Mouse (Mus musculus) liver, adult 2 months (tissue): Measurements from ENCODE around the gene C1qtnf12. TPM values are rescaled to one million over a fixed set of nuclear protein-coding genes. Genes with fewer than 3 reads are reported as not detected.

Source experiments
- DNase-seq: peaks from one replicate; pipeline ENCODE4 v3.0.0-alpha.2; 2011; ENCODE audit warnings: low read depth, low spot score; ENCODE audit errors: extremely low read depth
- H3K27ac ChIP-seq: fragments of 200-500 bp; replicated peaks from 2 replicates; pipeline ENCODE4 v1.5.1; 2012; ENCODE audit warnings: low read depth, mild to moderate bottlenecking, control low read depth, inconsistent platforms, low read length; ENCODE audit not compliant: insufficient read depth
- H3K27me3 ChIP-seq: fragments of 200-500 bp; 2 replicates; pipeline ENCODE4 v1.6.1; 2012; ENCODE audit warnings: mild to moderate bottlenecking, moderate library complexity, low read length, inconsistent platforms; ENCODE audit not compliant: control insufficient read depth, insufficient read depth
- H3K36me3 ChIP-seq: fragments of 200-500 bp; 2 replicates; pipeline ENCODE4 v1.6.1; 2012; ENCODE audit warnings: low read length, inconsistent platforms; ENCODE audit not compliant: control insufficient read depth, insufficient read depth
- H3K4me1 ChIP-seq: fragments of 200-500 bp; 2 replicates; pipeline ENCODE4 v1.6.1; 2011; ENCODE audit warnings: low read length; ENCODE audit not compliant: control insufficient read depth, insufficient read depth
- H3K4me3 ChIP-seq: fragments of 200-500 bp; 2 replicates; pipeline ENCODE4 v1.5.1; 2011; ENCODE audit warnings: low read depth, mild to moderate bottlenecking, control low read depth, low read length, moderate library complexity; ENCODE audit not compliant: insufficient read depth
- H3K79me2 ChIP-seq: fragments of 200-500 bp; 2 replicates; pipeline ENCODE4 v1.6.1; 2012; ENCODE audit warnings: inconsistent platforms, mild to moderate bottlenecking, low read length, moderate library complexity; ENCODE audit not compliant: control insufficient read depth, insufficient read depth
- H3K9ac ChIP-seq: fragments of 200-500 bp; 2 replicates; pipeline ENCODE4 v1.6.1; 2012; ENCODE audit warnings: low read depth, mild to moderate bottlenecking, control low read depth, inconsistent platforms, low read length
- CTCF ChIP-seq: fragments of 200-500 bp; IDR thresholded peaks from 2 replicates; pipeline ENCODE4 v1.5.1; 2011; ENCODE audit warnings: low read depth, low read length, control low read depth
- POLR2A ChIP-seq: fragments of 200-500 bp; IDR thresholded peaks from 2 replicates; pipeline ENCODE4 v1.6.1; 2011; ENCODE audit warnings: low read length, control low read depth; ENCODE audit not compliant: insufficient read depth; ENCODE audit errors: extremely low read depth
- WGBS: fragments of 180-500 bp; shearing (Covaris S2); methylation state at CpG from one replicate; pipeline ENCODE4 v1.1.7; 2018; 5-methylcytosine and 5-hydroxymethylcytosine counted together
- polyA plus RNA-seq: library from polyadenylated mRNA; depleted of rRNA; stranded (reverse); fragments of >200 nt; gene quantifications from 2 replicates; pipeline ENCODE4 v1.2.3, GENCODE M21; 2012
- total RNA-seq: library from RNA; depleted of rRNA; stranded (reverse); fragments of >200 nt; gene quantifications from 2 replicates; pipeline ENCODE4 v1.2.3, GENCODE M21; 2014

C1qtnf12 gene
- total and polyA plus RNA-seq, 2 experiments = 1.8 to 2.6 TPM

DNA sequence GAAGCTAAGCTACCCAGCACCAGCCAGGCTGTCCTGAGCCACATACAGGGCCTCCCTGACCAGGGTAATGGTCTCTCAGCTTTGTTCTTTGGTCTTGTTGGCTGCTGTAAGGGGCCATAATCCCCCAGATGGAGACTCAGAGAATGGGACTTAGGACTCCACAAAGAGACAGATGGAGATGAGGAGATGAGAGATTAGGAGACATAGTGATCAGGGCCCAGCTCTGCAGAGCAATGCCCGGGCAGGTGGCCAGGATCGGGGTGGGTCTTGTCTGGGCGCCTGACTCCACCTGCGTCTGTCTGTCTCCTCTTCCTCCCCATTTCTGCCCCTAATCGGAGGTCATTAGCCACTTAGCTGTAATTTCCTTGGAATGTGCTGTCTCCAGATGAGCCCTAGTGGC lies 8.2 kb downstream of the C1qtnf12 start:
- Histone ChIP-seq H3K36me3 (peaks cover 2% of the 10 kb centered on the region; the same call in 1 of the 2 replicates), H3K9ac (no peak overlapping the region), H3K79me2 (no peaks in the 10 kb centered on the region), H3K4me1 (no peaks in the 10 kb centered on the region), H3K27ac (no peak overlapping the region), H3K27me3 (no peaks in the 10 kb centered on the region), H3K4me3 (no peak overlapping the region)
- no peak for DNase-seq
- TF ChIP-seq CTCF = no peak
- no peak for TF ChIP-seq POLR2A
- WGBS = 94% methylated on average over 5 of the region's 5 CpGs

DNA sequence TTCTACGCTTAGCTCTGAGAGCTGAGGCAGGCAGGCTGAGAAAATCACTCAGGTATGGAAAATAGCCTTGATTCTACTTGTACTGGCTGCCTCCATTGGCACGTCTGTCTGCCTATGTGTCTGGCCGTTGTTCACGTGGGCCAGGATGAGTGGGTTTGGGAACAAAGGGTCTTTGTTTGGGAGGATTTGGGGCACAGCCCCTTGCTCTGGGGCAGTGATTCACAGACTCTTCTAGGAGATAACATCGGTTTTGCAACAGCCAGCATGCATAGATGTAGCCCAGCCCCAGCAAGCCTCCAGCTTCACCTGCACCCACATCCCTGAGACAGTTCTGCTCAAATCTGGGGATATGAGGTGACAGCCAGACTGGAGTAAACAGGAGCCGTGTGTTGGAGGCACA lies 10.5 kb downstream of the C1qtnf12 start:
- WGBS = 89% methylated on average over 6 of the region's 6 CpGs
- Histone ChIP-seq H3K27ac (no peak overlapping the region), H3K36me3 (no peaks in the 10 kb centered on the region), H3K9ac (no peak overlapping the region), H3K27me3 (no peaks in the 10 kb centered on the region), H3K79me2 (no peaks in the 10 kb centered on the region), H3K4me3 (no peak overlapping the region), H3K4me1 (no peaks in the 10 kb centered on the region)
- TF ChIP-seq CTCF = no peak
- TF ChIP-seq POLR2A = no peak
- DNase-seq = no peak

DNA sequence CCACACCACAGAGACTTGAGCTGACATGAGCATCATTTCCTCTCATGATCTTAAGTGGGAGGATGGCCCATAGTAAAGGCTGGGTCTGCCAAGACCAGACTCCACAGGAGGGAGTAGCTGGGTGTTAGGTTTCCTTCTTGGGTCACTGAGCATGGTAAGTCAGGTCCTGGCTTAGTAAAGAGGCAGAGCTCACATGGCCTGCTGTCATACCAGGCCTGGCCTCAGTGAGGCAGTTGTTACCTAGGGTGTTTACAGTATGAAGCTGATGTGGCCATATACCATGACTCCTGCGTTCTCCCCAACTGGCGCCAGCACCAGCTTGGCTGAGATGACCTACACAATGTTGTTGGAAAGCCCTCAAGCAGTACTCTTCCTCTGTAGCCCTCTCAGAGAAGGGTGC lies 11.1 kb downstream of the C1qtnf12 start:
- TF ChIP-seq CTCF (no peak), POLR2A (no peak)
- Histone ChIP-seq H3K27me3 (no peaks in the 10 kb centered on the region), H3K4me3 (no peak overlapping the region), H3K27ac (no peak overlapping the region), H3K36me3 (no peaks in the 10 kb centered on the region), H3K9ac (no peak overlapping the region), H3K79me2 (no peaks in the 10 kb centered on the region), H3K4me1 (no peaks in the 10 kb centered on the region)
- WGBS = 85% methylated on average over 2 of the region's 2 CpGs
- DNase-seq = no peak

DNA sequence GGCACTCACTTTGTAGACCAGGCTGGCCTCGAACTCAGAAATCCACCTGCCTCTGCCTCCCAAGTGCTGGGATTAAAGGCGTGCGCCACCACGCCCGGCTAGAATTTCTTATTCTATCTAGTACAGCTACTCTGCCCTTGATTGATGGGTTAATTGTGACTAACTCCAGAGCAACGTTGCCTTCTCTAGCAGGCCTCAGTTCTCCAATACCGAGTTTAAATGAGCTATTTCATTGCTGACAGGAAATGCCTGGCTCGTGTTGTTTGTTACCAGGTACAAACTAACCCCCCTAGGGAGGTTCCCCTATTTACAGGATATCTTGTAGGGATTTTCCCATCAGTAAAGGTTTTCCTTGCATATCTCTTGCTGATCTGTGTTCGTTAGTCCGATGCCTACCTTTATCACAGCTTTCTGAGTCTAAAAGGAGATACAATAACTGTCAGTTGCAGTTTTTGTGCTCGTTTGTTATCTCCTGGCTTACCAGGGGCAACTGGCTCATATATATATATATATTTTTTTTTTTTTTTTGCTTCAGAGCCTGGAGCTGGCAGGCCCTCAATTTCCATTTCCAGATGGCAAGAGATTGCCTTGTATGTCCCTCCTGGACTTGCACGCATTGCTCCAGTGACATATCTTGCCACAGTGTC lies 19.4 kb downstream of the C1qtnf12 start:
- no peaks in the 10 kb centered on the region for H3K4me1 ChIP-seq
- H3K4me3 ChIP-seq = no peak overlapping the region
- no peak for DNase-seq
- no peak overlapping the region for H3K9ac ChIP-seq
- H3K79me2 ChIP-seq = no peaks in the 10 kb centered on the region
- WGBS = 78% methylated on average over 12 of the region's 12 CpGs
- TF ChIP-seq CTCF = no peak
- no peak for TF ChIP-seq POLR2A
- H3K27ac ChIP-seq = no peak overlapping the region
- H3K36me3 ChIP-seq = no peaks in the 10 kb centered on the region
- no peaks in the 10 kb centered on the region for H3K27me3 ChIP-seq

DNA sequence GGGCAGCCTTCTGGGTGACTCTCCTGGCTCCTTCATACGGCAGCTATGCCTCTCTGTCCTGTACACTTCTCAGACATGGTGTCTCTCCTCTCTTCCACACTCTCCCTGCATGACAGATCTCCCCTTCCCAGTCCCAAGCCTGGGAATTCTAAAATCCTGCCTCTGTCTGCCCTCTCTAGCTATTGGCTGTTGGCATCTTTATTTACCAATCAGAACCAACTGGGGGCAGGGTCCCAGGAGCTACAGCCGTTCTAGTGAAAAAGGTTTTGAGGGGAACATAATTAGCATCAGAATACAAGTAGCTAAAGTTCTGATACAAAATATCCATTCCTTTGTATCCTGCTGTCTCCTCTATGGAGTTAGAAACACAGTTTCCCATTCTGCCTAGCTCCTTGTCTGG lies 21.7 kb downstream of the C1qtnf12 start:
- 32% methylated on average over 2 of the region's 2 CpGs for WGBS
- H3K9ac ChIP-seq = no peak overlapping the region

DNA sequence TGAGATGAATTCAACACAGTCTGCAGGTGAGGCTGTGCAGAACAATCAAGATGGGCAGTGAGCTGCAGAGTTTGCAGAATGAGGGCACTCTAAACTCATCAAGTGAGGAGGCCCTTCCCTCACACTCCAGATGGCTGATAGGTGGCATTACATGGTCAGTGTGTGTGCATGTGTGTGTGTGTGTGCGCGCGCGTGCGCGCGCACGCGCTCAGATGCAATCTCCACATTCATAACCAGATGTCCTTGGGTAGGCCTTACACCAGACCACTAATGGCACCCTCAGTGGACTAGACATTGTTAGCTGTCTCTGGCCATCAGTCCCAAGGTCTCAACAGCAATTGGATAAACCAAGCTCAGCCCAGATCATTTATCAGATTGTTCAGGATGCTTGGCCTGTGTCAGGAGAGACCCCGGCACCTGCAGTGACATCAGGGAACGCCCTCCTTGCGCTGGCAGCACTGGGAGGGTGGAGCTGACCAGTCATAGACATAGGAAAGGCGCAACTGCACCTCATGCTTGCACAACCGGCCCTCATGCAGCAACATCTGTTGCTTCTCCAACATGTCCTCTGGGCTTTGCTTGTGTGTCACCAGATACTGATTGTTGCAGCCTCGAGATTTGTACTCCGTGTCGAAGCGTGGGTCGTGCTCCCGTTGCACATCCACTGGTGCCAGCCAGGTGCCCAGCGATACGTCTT lies 29.2 kb downstream of the C1qtnf12 start:
- H3K4me1 ChIP-seq = peaks cover 10% of the 10 kb centered on the region; the same call in 1 of the 2 replicates
- 88% methylated on average over 22 of the region's 22 CpGs for WGBS
- H3K36me3 ChIP-seq = no peaks in the 10 kb centered on the region; the same call in 1 of the 2 replicates
- no peak for TF ChIP-seq POLR2A
- TF ChIP-seq CTCF = no peak
- DNase-seq = no peak
- H3K4me3 ChIP-seq = peak overlapping the region; percentile 81; the same call in 1 of the 2 replicates
- H3K9ac ChIP-seq = 0 out of 2 replicates have a peak overlapping the region, but pooled peaks have one; percentile 11
- no peak overlapping the region for H3K27ac ChIP-seq
- H3K27me3 ChIP-seq = no peaks in the 10 kb centered on the region
- peaks cover 14% of the 10 kb centered on the region; the same call in 1 of the 2 replicates for H3K79me2 ChIP-seq

More for the DNA sequence above, 21.7 kb downstream of the C1qtnf12 start:
- no peak for DNase-seq
- Histone ChIP-seq H3K79me2 (no peaks in the 10 kb centered on the region), H3K27ac (no peak overlapping the region), H3K4me3 (no peak overlapping the region), H3K36me3 (no peaks in the 10 kb centered on the region), H3K27me3 (no peaks in the 10 kb centered on the region), H3K4me1 (no peaks in the 10 kb centered on the region)
- TF ChIP-seq CTCF = no peak
- TF ChIP-seq POLR2A = no peak
